Mouse (Mus musculus) neural tube, embryonic 14.5 days (tissue): ENCODE data around the gene Cdk2. TPM values are rescaled to one million over a fixed set of nuclear protein-coding genes. Genes with fewer than 3 reads are reported as not detected.
"Not testable (repeated sequence)": the region's sequence is repeated elsewhere in the genome, so short reads cannot be mapped to it uniquely, and the experiment has no call there.

Source experiments
- ATAC-seq: fragments of 200-750 bp; cut with Nextera tagmentation; 2 replicates; pipeline ENCODE4 v1.8.0; 2017; ENCODE audit warnings: low read depth, mild to moderate bottlenecking, moderate TSS enrichment, moderate library complexity
- H3K27ac ChIP-seq: fragments of 300-500 bp; sonication (generic); 2 replicates; pipeline ENCODE4 v1.5.1; 2014; ENCODE audit warnings: low read depth, mild to moderate bottlenecking, control low read depth, low read length, moderate library complexity, mixed read lengths
- H3K27me3 ChIP-seq: fragments of 300-500 bp; sonication (generic); 2 replicates; pipeline ENCODE4 v1.6.1; 2014; ENCODE audit warnings: low read length; ENCODE audit not compliant: control insufficient read depth, insufficient read depth
- H3K36me3 ChIP-seq: fragments of 300-500 bp; sonication (generic); 2 replicates; pipeline ENCODE4 v1.6.1; 2014; ENCODE audit warnings: low read length, mixed read lengths; ENCODE audit not compliant: control insufficient read depth, insufficient read depth
- H3K4me1 ChIP-seq: fragments of 300-500 bp; sonication (generic); 2 replicates; pipeline ENCODE4 v1.6.1; 2014; ENCODE audit warnings: low read length; ENCODE audit not compliant: control insufficient read depth, insufficient read depth
- H3K4me2 ChIP-seq: fragments of 300-500 bp; sonication (generic); 2 replicates; pipeline ENCODE4 v1.6.1; 2014; ENCODE audit warnings: mild to moderate bottlenecking, low read depth, low read length, control low read depth
- H3K4me3 ChIP-seq: fragments of 300-500 bp; sonication (generic); 2 replicates; pipeline ENCODE4 v1.5.1; 2014; ENCODE audit warnings: low read depth, low read length, control low read depth, mixed read lengths
- H3K9ac ChIP-seq: fragments of 300-500 bp; sonication (generic); replicated peaks from 2 replicates; pipeline ENCODE4 v1.6.1; 2014; ENCODE audit warnings: low read depth, mild to moderate bottlenecking, control low read depth, low read length, mixed read lengths
- H3K9me3 ChIP-seq: fragments of 300-500 bp; sonication (generic); 2 replicates; pipeline ENCODE4 v1.6.1; 2016; ENCODE audit warnings: low read length; ENCODE audit not compliant: control insufficient read depth
- WGBS: fragments of 180-500 bp; shearing (Covaris S2); extraction: QIAGEN DNeasy Blood & Tissue Kit; methylation state at CpG from one replicate; pipeline ENCODE4 v1.1.7; 2014; 5-methylcytosine and 5-hydroxymethylcytosine counted together
- polyA plus RNA-seq: library from polyadenylated mRNA; unstranded; fragments of >200 nt; fragmentation: Nextera tagmentation; extraction: Ambion mirVana; gene quantifications from 2 replicates; pipeline ENCODE4 v1.2.1, GENCODE M21; 2014

The Cdk2 gene
- polyA plus RNA-seq, 1 experiment from 2014 or later = 8.6 TPM

GRCm38 (mm10) chr10:128743791-128744191 is 39.0 kb upstream of the Cdk2 start:
- H3K27ac ChIP-seq = no peak overlapping the region
- H3K4me1 ChIP-seq = peaks cover 7% of the 10 kb centered on the region; the same call in 1 of the 2 replicates
- no peaks in the 10 kb centered on the region for H3K9me3 ChIP-seq
- 0 out of 2 replicates have a peak, but pooled peaks have one; percentile 13 for ATAC-seq
- WGBS = under 1% methylated on average over 37 of the region's 37 CpGs
- H3K4me3 ChIP-seq = peak overlapping the region; percentile 59
- H3K9ac ChIP-seq = peak overlapping the region; percentile 68
- H3K4me2 ChIP-seq = peak overlapping the region; percentile 91
- no peaks in the 10 kb centered on the region for H3K36me3 ChIP-seq
- peaks cover 12% of the 10 kb centered on the region for H3K27me3 ChIP-seq

- no peak for ATAC-seq
- peaks cover 12% of the 10 kb centered on the region for H3K27me3 ChIP-seq
- no peak overlapping the region for H3K27ac ChIP-seq
Measured at GRCm38 (mm10) chr10:128743235-128743634, 38.4 kb upstream of the Cdk2 start.

GRCm38 (mm10) chr10:128742616-128743015 is 37.8 kb upstream of the Cdk2 start:
- Histone ChIP-seq H3K4me2 (no peak overlapping the region; the same call in 1 of the 2 replicates), H3K4me3 (no peak overlapping the region)

More at GRCm38 (mm10) chr10:128743235-128743634, 38.4 kb upstream of the Cdk2 start:
- WGBS = 6% methylated on average over 7 of the region's 7 CpGs
- Histone ChIP-seq H3K36me3 (no peaks in the 10 kb centered on the region), H3K9ac (peak overlapping the region; percentile 68; the same call in 1 of the 2 replicates), H3K4me2 (peak overlapping the region; percentile 91), H3K4me1 (peaks cover 7% of the 10 kb centered on the region; the same call in 1 of the 2 replicates), H3K4me3 (peak overlapping the region; percentile 59), H3K9me3 (no peaks in the 10 kb centered on the region)

GRCm38 (mm10) chr10:128740296-128740695 is 35.5 kb upstream of the Cdk2 start:
- Histone ChIP-seq H3K4me2 (no peak overlapping the region), H3K4me1 (peaks cover 4% of the 10 kb centered on the region; the same call in 1 of the 2 replicates), H3K36me3 (no peaks in the 10 kb centered on the region), H3K4me3 (no peak overlapping the region), H3K27ac (no peak overlapping the region), H3K9me3 (no peaks in the 10 kb centered on the region), H3K27me3 (peaks cover 12% of the 10 kb centered on the region), H3K9ac (no peak overlapping the region)
- ATAC-seq = no peak
- 80% methylated on average over 2 of the region's 2 CpGs for WGBS

More at GRCm38 (mm10) chr10:128742616-128743015, 37.8 kb upstream of the Cdk2 start:
- Histone ChIP-seq H3K4me1 (peaks cover 7% of the 10 kb centered on the region; the same call in 1 of the 2 replicates), H3K9ac (no peak overlapping the region), H3K27ac (no peak overlapping the region), H3K27me3 (peaks cover 12% of the 10 kb centered on the region), H3K36me3 (no peaks in the 10 kb centered on the region), H3K9me3 (no peaks in the 10 kb centered on the region)
- no peak for ATAC-seq
- 48% methylated on average over 4 of the region's 4 CpGs for WGBS

- Histone ChIP-seq H3K9me3 (no peaks in the 10 kb centered on the region), H3K4me1 (no peaks in the 10 kb centered on the region), H3K9ac (no peak overlapping the region), H3K27ac (no peak overlapping the region), H3K4me2 (peak overlapping the region; percentile 31; the same call in 1 of the 2 replicates), H3K36me3 (no peaks in the 10 kb centered on the region), H3K4me3 (no peak overlapping the region), H3K27me3 (peaks cover 6% of the 10 kb centered on the region; the same call in 1 of the 2 replicates)
- peak; percentile 34; the same call in 1 of the 2 replicates for ATAC-seq
- WGBS = 4% methylated on average over 15 of the region's 15 CpGs
Measured at GRCm38 (mm10) chr10:128737435-128737834, 32.6 kb upstream of the Cdk2 start.

- no peaks in the 10 kb centered on the region for H3K36me3 ChIP-seq
Measured at GRCm38 (mm10) chr10:128731992-128732391, 27.2 kb upstream of the Cdk2 start.

GRCm38 (mm10) chr10:128731002-128731433 is 26.2 kb upstream of the Cdk2 start:
- Histone ChIP-seq H3K9ac (no peak overlapping the region), H3K4me2 (no peak overlapping the region; the same call in 1 of the 2 replicates), H3K27ac (no peak overlapping the region), H3K4me3 (no peak overlapping the region), H3K27me3 (no peaks in the 10 kb centered on the region), H3K4me1 (no peaks in the 10 kb centered on the region), H3K36me3 (no peaks in the 10 kb centered on the region), H3K9me3 (no peaks in the 10 kb centered on the region)
- peak; percentile 28; the same call in 1 of the 2 replicates for ATAC-seq
- 18% methylated on average over 10 of the region's 10 CpGs for WGBS

More at GRCm38 (mm10) chr10:128731992-128732391, 27.2 kb upstream of the Cdk2 start:
- ATAC-seq = no peak
- no peak overlapping the region for H3K27ac ChIP-seq
- H3K27me3 ChIP-seq = no peaks in the 10 kb centered on the region
- H3K9me3 ChIP-seq = no peaks in the 10 kb centered on the region
- no peak overlapping the region for H3K9ac ChIP-seq
- H3K4me1 ChIP-seq = no peaks in the 10 kb centered on the region
- H3K4me2 ChIP-seq = no peak overlapping the region
- H3K4me3 ChIP-seq = no peak overlapping the region

- H3K4me3 ChIP-seq = no peak overlapping the region
- no peaks in the 10 kb centered on the region for H3K36me3 ChIP-seq
- ATAC-seq = no peak
- H3K4me2 ChIP-seq = no peak overlapping the region
- H3K4me1 ChIP-seq = no peaks in the 10 kb centered on the region
- 84% methylated on average over 5 of the region's 5 CpGs for WGBS
- no peak overlapping the region for H3K9ac ChIP-seq
- no peaks in the 10 kb centered on the region for H3K27me3 ChIP-seq
- no peaks in the 10 kb centered on the region for H3K9me3 ChIP-seq
- no peak overlapping the region for H3K27ac ChIP-seq
Measured at GRCm38 (mm10) chr10:128728059-128728458, 23.2 kb upstream of the Cdk2 start.

GRCm38 (mm10) chr10:128725466-128725865 is 20.6 kb upstream of the Cdk2 start:
- not testable (repeated sequence) for H3K4me1 ChIP-seq, H3K36me3 ChIP-seq, H3K9me3 ChIP-seq, H3K9ac ChIP-seq, ATAC-seq, H3K27me3 ChIP-seq, H3K4me3 ChIP-seq, H3K27ac ChIP-seq, H3K4me2 ChIP-seq
- WGBS = 94% methylated on average over 3 of the region's 4 CpGs
